Mouse (Mus musculus): ENCODE data around the gene Syt13.

GRCm38 (mm10) chr2:92945824-92946598, 31.1 kb downstream of the Syt13 start:
- no peak for TF ChIP-seq CTCF (IDR thresholded peaks at IDR 0.05)
- no peak for TF ChIP-seq POLR2A (IDR thresholded peaks at IDR 0.05; ENCODE audit: insufficient read depth, low read depth, low read length)
- TF ChIP-seq EP300 (IDR thresholded peaks at IDR 0.05; ENCODE audit: insufficient read depth, low read depth, low read length) = no peak

Data from heart, adult 2 months (tissue).